Mouse (Mus musculus): ENCODE data around the gene Gm10226. TPM values are rescaled to one million over a fixed set of nuclear protein-coding genes. Genes with fewer than 3 reads are reported as not detected.
A peak's percentile ranks its signal among the peaks of the same experiment; 100 is the strongest.
"Not testable (repeated sequence)": the region's sequence is repeated elsewhere in the genome, so short reads cannot be mapped to it uniquely, and the experiment has no call there.

Gene Gm10226
- 1 to 10 TPM; 3.2 to 4.9 TPM for total RNA-seq (2021)

- DNase-seq = no peak
Observed at GRCm38 (mm10) chr17:21691560-21691959, at the start of gene Gm10226. Gene Gm10226, plus strand, starts transcription at chr17:21691860.

DNA sequence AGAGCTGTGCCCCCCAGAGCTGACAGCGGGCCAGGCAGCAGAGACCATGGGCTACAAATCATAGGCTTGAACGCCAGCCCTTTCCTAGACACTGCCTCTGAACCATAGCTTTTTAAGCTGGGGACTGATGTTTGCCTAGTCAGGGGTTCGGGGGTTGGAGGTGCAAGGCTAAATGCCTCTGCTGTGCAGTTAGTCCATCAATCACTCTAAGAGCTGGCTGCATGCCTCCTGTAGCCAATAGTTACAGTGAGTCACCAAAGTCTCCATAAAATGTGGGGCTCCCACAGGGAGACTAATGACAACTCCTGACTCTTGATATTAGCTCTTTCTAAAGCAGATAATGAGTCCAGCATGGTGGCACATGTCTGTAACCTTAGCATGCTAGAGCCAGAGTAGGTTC lies 42.9 kb upstream of the Gm10226 start:
- DNase-seq = no peak

- peak; percentile 23 for DNase-seq
Observed at GRCm38 (mm10) chr17:21649936-21650335, 41.7 kb upstream of the Gm10226 start.

DNA sequence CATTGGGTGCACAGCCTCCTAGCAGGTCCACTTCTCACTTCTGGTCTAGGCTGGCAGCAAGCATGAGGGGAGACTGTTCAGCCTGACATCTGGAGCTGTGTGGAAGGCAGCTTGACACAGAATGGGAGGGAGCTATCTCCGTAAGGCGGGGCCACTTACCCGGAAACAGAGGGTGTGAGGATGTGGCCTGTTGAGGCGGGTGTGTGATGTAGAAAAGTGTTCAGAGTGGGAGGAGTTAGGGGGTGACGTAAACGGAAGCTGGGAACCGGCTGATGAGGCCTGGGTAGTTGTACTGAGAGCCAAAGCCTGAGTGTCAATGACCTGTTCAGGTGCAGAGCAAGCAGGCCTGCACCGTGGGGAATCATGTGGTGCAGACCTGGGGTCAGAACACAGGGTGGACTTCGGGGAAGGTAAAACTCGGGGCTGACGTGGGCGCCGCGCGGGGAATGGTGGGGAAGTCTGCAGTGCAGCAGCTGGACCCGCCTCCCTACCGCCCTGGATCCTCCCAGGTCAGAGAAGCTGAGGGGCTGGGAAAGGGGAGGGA lies 41.2 kb upstream of the Gm10226 start, which contains the start of gene Zfp983:
Zfp983 (plus strand) TSS at position 261 of the 544 bp plus-strand sequence.
- DNase-seq = peak; percentile 82

DNA sequence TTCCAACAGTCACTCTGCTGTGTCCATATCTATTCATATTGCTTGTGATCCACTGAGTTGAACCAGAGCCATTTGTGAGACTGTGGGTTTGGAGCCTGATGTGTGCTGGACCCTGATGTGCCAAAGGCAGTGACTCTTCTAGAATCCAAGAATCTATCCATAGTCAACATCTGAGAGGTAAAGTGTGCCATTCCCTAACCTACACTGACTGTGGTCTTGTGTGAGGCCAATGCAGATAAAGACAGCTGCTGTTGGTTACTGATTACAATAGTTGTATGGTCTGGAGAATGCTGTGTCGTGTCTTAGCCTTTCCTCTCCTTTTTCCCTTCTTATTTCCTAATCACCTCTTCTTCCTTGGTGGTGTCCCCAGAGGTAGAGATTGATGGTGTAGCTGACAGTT lies 12.8 kb upstream of the Gm10226 start:
- not testable (repeated sequence) for DNase-seq

DNA sequence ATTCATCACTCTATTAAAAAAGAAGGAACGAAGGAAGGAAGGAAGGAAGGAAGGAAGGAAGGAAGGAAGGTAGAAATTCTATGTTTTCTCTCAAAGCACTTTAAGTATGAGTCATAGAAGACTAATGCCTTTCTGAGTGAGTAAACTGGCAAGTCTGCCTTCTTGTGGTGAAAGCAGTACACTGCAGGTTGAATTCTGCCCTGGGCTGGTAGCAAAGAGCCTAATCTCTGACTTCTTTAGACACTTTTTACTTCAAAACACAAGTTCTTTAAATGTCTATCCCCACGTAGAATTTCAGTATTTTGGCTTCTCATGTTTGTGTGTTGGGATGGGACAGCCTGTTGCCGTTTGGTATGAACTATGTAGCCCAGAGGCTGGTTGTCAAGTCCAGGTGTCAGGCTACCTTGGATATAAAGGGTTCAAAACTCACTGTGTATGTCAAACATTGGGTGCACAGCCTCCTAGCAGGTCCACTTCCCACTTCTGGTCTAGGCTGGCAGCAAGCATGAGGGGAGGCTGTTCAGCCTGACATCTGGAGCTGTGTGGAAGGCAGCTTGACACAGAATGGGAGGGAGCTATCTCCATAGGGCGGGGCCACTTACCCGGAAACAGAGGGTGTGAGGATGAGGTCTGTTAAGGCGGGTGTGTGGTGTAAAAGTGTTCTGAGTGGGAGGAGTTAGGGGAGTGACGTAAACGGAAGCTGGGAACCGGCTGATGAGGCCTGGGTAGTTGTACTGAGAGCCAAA lies 12.2 kb upstream of the Gm10226 start:
- peak; percentile 85 for DNase-seq

GRCm38 (mm10) chr17:21680019-21680376 lies 11.7 kb upstream of the Gm10226 start:
- not testable (repeated sequence) for DNase-seq

GRCm38 (mm10) chr17:21693342-21693741 lies 1.7 kb downstream of the Gm10226 start:
- DNase-seq = no peak

DNA sequence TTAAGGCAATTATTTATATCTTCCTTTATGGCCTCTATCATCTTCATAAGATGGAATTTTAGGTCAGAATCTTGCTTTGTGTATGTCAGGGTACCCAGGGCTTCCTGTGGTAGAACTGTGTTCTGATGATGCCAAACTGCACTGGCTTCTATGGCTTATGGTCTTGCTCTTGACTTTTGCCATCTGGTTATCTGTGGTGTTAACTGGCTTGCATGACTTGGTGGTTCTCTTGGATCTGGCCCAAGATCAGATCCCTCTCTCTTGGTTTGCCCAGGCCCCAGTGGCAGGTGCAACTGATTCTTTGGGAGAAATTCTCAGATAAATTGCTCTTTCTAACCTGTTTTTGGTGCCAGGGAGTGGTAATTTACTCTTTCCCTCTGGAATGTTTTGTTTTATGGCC lies 4.4 kb downstream of the Gm10226 start:
- no peak for DNase-seq

- DNase-seq = no peak
Observed at GRCm38 (mm10) chr17:21702281-21703240, 10.9 kb downstream of the Gm10226 start.

GRCm38 (mm10) chr17:21703414-21703813 lies 11.8 kb downstream of the Gm10226 start:
- DNase-seq = no peak

GRCm38 (mm10) chr17:21707343-21707996 lies 15.8 kb downstream of the Gm10226 start, which contains the start of gene Zfp760:
Gene Zfp760, plus strand, starts transcription at chr17:21707741.
- DNase-seq = peak; percentile 84

GRCm38 (mm10) chr17:21708401-21708800 lies 16.7 kb downstream of the Gm10226 start:
- DNase-seq = no peak

DNA sequence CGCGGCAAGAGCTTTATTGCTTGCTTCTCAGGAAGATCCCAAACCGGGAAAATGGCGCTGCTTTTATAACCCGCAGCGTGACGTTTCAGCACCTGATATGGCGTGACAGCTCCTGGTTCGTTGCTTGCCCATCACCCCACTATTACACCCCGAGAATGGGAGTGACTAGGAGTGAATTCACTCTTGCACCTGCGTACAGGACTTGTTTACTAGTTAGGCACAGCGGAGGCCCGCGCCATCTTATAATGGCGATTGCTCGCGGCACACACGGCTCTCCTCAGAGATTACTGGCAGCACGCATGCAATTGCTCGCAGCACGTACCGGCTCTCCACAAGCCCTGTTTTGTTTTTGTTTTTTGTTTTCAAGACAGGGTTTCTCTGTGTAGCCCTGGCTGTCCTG lies 38.8 kb downstream of the Gm10226 start, which contains the start of gene Zfp229:
Zfp229 (plus strand) TSS at position 301 of the 400 bp plus-strand sequence.
- not testable (repeated sequence) for DNase-seq

GRCm38 (mm10) chr17:21733049-21733448 lies 41.4 kb downstream of the Gm10226 start:
- DNase-seq = no peak

GRCm38 (mm10) chr17:21733529-21734031 lies 41.9 kb downstream of the Gm10226 start:
- DNase-seq = peak; percentile 73

Other genes starting within 250 kb of the Gm10226 start
- gene Zfp51, start 241.5 kb upstream of the Gm10226 start, total RNA-seq (2021) = 1 to 10 TPM; 5.1 to 5.3 TPM
- 1 to 10 TPM; 2.6 to 3.0 TPM for gene Zfp53, start 202.9 kb upstream of the Gm10226 start, total RNA-seq (2021)
- gene Zfp52, start 156.3 kb upstream of the Gm10226 start, total RNA-seq (2021) = 1 to 10 TPM; 6.7 to 7.6 TPM
- 10 to 100 TPM; 11.0 to 12.7 TPM for gene Zfp948, start 124.9 kb upstream of the Gm10226 start, total RNA-seq (2021)
- gene Zfp983, start 41.2 kb upstream of the Gm10226 start, total RNA-seq (2021) = 1 to 10 TPM; 3.5 to 3.9 TPM
- 1 to 10 TPM; 3.8 to 4.0 TPM for gene Zfp760, start 15.9 kb downstream of the Gm10226 start, total RNA-seq (2021)
- 1 to 10 TPM; 8.1 to 8.6 TPM for gene Zfp229, start 38.9 kb downstream of the Gm10226 start, total RNA-seq (2021)
- gene Zfp820, start 153.9 kb downstream of the Gm10226 start, total RNA-seq (2021) = 1 to 10 TPM; 3.5 to 4.1 TPM
- 1 to 10 TPM; 2.4 to 2.9 TPM for gene Zfp995, start 218.1 kb downstream of the Gm10226 start, total RNA-seq (2021)

All from heart, postnatal 4 days (tissue).